Mouse (Mus musculus) liver, embryonic 14.5 days (tissue): ENCODE measurements around the gene Thbs1. TPM values are rescaled to one million over a fixed set of nuclear protein-coding genes. Genes with fewer than 3 reads are reported as not detected.

ENCODE experiments used
- ATAC-seq: fragments of 200-750 bp; cut with Nextera tagmentation; 2 replicates; pipeline ENCODE4 v1.8.0; 2017; ENCODE audit warnings: moderate number of reproducible peaks, mild to moderate bottlenecking, moderate library complexity; ENCODE audit not compliant: insufficient read depth
- DNase-seq, 3 experiments: peaks; one replicate each; pipeline ENCODE4 v3.0.0-alpha.2; 2012 to 2013; ENCODE audit warnings: low read depth in 3 of 3, low spot score in 3 of 3
- H3K27ac ChIP-seq: fragments of 300-500 bp; sonication (generic); 2 replicates; pipeline ENCODE4 v1.5.1; 2014; ENCODE audit warnings: moderate library complexity, mild to moderate bottlenecking, control low read depth, inconsistent platforms
- H3K27me3 ChIP-seq: fragments of 300-500 bp; sonication (generic); 2 replicates; pipeline ENCODE4 v1.6.1; 2014; ENCODE audit warnings: mild to moderate bottlenecking, low read length, moderate library complexity; ENCODE audit not compliant: control insufficient read depth, insufficient read depth
- H3K36me3 ChIP-seq: fragments of 300-500 bp; sonication (generic); replicated peaks from 2 replicates; pipeline ENCODE4 v1.6.1; 2014; ENCODE audit warnings: low read depth; ENCODE audit not compliant: control insufficient read depth, insufficient read depth
- H3K4me1 ChIP-seq, 2 experiments: fragments of 200-500 bp in 1 of 2; fragments of 300-500 bp in 1 of 2; sonication (generic) in 1 of 2; replicated peaks; 2 replicates each; pipeline ENCODE4 v1.6.1; 2012 to 2014; ENCODE audit warnings: antibody characterized with exemption in 1 of 2, inconsistent platforms in 1 of 2, low read length in 1 of 2; ENCODE audit not compliant: control insufficient read depth in 2 of 2, insufficient read depth in 2 of 2
- H3K4me2 ChIP-seq: fragments of 300-500 bp; sonication (generic); 2 replicates; pipeline ENCODE4 v1.6.1; 2014; ENCODE audit warnings: low read depth, mild to moderate bottlenecking, control low read depth, moderate library complexity
- H3K4me3 ChIP-seq, 2 experiments: fragments of 200-500 bp in 1 of 2; fragments of 300-500 bp in 1 of 2; sonication (generic) in 1 of 2; 2 replicates each; pipeline ENCODE4 v1.5.1; 2012 to 2014; ENCODE audit warnings: low read depth in 2 of 2, low read length in 2 of 2, mild to moderate bottlenecking in 2 of 2, control low read depth in 1 of 2, inconsistent platforms in 1 of 2, moderate library complexity in 1 of 2; ENCODE audit not compliant: insufficient read depth in 1 of 2
- H3K9ac ChIP-seq: fragments of 300-500 bp; sonication (generic); replicated peaks from 2 replicates; pipeline ENCODE4 v1.6.1; 2014; ENCODE audit warnings: mild to moderate bottlenecking, control low read depth, moderate library complexity
- H3K9me3 ChIP-seq: fragments of 300-500 bp; sonication (generic); 2 replicates; pipeline ENCODE4 v1.6.1; 2016; ENCODE audit warnings: low read length, mixed read lengths; ENCODE audit not compliant: control insufficient read depth
- CTCF ChIP-seq: IDR thresholded peaks from 2 replicates; pipeline ENCODE4 v1.5.1; 2016; ENCODE audit warnings: antibody characterized with exemption, low read depth, control low read depth
- EP300 ChIP-seq: IDR thresholded peaks from 2 replicates; pipeline ENCODE4 v1.6.1; 2016; ENCODE audit warnings: antibody characterized with exemption, low read depth
- WGBS: fragments of 180-500 bp; shearing (Covaris S2); extraction: QIAGEN DNeasy Blood & Tissue Kit; methylation state at CpG from one replicate; pipeline ENCODE4 v1.1.7; 2014; ENCODE audit not compliant: insufficient replicate concordance; 5-methylcytosine and 5-hydroxymethylcytosine counted together
- polyA plus RNA-seq, 2 experiments: library from polyadenylated mRNA; depleted of rRNA in 1 of 2; stranded (reverse) in 1 of 2; unstranded in 1 of 2; fragments of >200 nt; fragmentation: Nextera tagmentation in 1 of 2; extraction: Ambion mirVana in 1 of 2; gene quantifications; 2 replicates each; pipeline versions ENCODE4 v1.2.1 to v1.2.3; 2012 to 2014

Thbs1 gene
- polyA plus RNA-seq, 2 experiments, result 12.7 to 24.2 TPM

DNA sequence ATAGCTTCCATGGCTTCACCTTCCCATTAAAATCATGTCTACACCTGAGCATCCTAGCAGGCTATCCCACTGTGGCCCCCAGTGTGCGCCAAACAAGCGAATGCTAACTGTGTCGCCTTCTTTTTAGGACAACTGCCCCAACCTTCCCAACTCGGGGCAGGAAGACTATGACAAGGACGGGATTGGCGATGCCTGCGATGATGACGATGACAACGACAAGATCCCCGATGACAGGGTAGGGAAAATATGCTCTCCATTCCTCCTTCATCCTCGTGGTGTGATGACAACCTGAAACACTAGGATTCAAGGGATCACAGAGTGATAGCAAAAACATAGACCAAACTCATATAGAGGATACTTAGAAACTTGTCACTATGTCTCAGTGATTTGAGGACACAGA, 8.4 kb downstream of the Thbs1 start:
- WGBS, result 82% methylated on average over 11 of the region's 11 CpGs
- no peak overlapping the region for H3K4me2 ChIP-seq

DNA sequence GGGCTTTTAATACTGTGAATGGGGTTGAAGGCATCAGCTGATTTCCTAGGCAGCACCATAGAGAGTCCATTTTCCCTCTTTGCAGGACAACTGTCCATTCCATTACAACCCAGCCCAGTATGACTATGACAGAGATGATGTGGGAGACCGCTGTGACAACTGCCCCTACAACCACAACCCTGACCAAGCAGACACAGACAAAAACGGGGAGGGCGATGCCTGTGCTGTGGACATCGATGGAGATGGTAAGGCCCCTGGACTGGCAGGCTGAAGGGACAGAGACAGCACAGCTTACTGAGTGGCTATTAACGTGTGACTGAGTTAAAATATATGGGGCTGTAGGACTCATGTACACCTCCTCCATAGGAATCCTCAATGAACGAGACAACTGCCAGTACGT, 9.1 kb downstream of the Thbs1 start:
- no peaks in the 10 kb centered on the region for H3K36me3 ChIP-seq
- DNase-seq (no peak), ATAC-seq (no peak)
- H3K27me3 ChIP-seq, result no peaks in the 10 kb centered on the region
- no peak overlapping the region for H3K9ac ChIP-seq
- 62% methylated on average over 7 of the region's 7 CpGs for WGBS
- H3K27ac ChIP-seq, result no peak overlapping the region
- H3K4me3 ChIP-seq, result no peak overlapping the region
- no peak overlapping the region for H3K4me2 ChIP-seq
- no peaks in the 10 kb centered on the region for H3K4me1 ChIP-seq
- no peaks in the 10 kb centered on the region for H3K9me3 ChIP-seq
- no peak for TF ChIP-seq EP300
- no peak for TF ChIP-seq CTCF

More for the DNA sequence above, 8.4 kb downstream of the Thbs1 start:
- H3K4me3 ChIP-seq, result no peak overlapping the region
- no peaks in the 10 kb centered on the region for H3K27me3 ChIP-seq
- DNase-seq, result no peak
- no peak overlapping the region for H3K27ac ChIP-seq
- H3K36me3 ChIP-seq, result no peaks in the 10 kb centered on the region
- H3K4me1 ChIP-seq, result no peaks in the 10 kb centered on the region
- no peak for ATAC-seq
- no peaks in the 10 kb centered on the region for H3K9me3 ChIP-seq
- TF ChIP-seq EP300 (no peak), CTCF (no peak)
- H3K9ac ChIP-seq, result no peak overlapping the region

DNA sequence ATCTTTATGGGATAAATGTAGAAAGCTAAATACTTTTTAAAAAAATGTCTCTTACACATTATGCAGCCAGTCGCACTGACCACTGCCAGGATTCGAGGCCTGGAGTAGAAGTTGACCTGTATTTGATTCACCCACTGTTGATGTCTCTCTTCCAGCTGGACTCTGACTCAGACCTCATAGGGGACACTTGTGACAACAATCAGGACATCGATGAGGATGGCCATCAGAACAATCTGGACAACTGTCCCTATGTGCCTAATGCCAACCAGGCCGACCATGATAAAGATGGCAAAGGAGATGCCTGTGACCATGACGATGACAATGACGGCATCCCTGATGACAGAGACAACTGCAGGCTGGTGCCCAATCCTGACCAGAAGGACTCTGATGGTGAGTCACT, 10.6 kb downstream of the Thbs1 start:
- Histone ChIP-seq H3K36me3 (no peaks in the 10 kb centered on the region), H3K4me1 (no peaks in the 10 kb centered on the region), H3K27me3 (no peaks in the 10 kb centered on the region), H3K27ac (no peak overlapping the region), H3K9me3 (no peaks in the 10 kb centered on the region), H3K4me2 (no peak overlapping the region), H3K9ac (no peak overlapping the region), H3K4me3 (no peak overlapping the region)
- DNase-seq, result no peak
- WGBS, result 71% methylated on average over 6 of the region's 6 CpGs
- ATAC-seq, result no peak
- TF ChIP-seq CTCF (no peak), EP300 (no peak)

DNA sequence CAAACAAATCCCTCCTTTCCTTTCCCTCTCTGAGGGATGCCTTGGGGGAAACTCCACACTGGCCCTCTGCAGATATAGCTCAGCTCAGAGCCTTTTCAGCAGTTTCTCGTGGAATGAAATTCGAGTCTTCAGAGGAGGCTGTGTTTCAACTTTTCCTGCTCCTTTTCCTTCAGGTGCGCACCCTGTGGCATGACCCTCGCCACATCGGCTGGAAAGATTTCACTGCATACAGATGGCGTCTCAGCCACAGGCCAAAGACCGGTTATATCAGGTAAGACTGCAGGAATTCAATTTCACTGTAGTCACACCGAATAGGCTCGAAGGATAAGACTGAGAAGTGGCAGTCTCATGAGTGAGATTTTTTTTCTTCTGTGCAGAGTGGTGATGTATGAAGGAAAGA, 12.1 kb downstream of the Thbs1 start:
- no peaks in the 10 kb centered on the region for H3K27me3 ChIP-seq

DNA sequence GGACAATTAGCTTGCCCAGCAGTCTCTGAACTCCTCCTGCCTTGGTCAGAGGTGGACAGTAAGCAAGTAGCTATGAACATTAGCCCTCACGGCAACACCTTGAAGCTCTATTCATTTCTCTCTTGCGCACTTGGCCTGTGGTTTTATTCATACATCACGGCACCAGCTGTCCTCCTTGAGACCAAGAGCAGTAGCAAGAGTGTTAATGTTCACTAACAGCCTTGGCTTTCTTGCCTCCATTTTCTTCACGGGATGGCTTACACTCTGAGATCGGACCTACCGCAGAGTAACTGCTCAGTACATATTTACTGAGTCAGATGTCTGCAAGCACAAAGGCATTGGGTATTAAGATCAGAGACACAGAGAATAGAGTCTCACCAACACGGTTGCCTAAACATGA, 12.8 kb downstream of the Thbs1 start:
- no peaks in the 10 kb centered on the region for H3K4me1 ChIP-seq
- DNase-seq (no peak), ATAC-seq (no peak)
- no peak overlapping the region for H3K4me2 ChIP-seq
- no peaks in the 10 kb centered on the region for H3K9me3 ChIP-seq
- 77% methylated on average over 7 of the region's 7 CpGs for WGBS
- H3K36me3 ChIP-seq, result no peaks in the 10 kb centered on the region
- H3K27ac ChIP-seq, result no peak overlapping the region
- TF ChIP-seq EP300, result no peak
- H3K9ac ChIP-seq, result no peak overlapping the region
- H3K4me3 ChIP-seq, result no peak overlapping the region
- no peaks in the 10 kb centered on the region for H3K27me3 ChIP-seq

More for the DNA sequence above, 12.1 kb downstream of the Thbs1 start:
- Histone ChIP-seq H3K36me3 (no peaks in the 10 kb centered on the region), H3K9ac (no peak overlapping the region), H3K4me1 (no peaks in the 10 kb centered on the region), H3K4me3 (no peak overlapping the region), H3K27ac (no peak overlapping the region), H3K9me3 (no peaks in the 10 kb centered on the region), H3K4me2 (no peak overlapping the region)
- no peak for ATAC-seq
- no peak for DNase-seq
- 76% methylated on average over 9 of the region's 9 CpGs for WGBS
- TF ChIP-seq CTCF (no peak), EP300 (no peak)
